Mouse (Mus musculus) inflammation-experienced regulatory T-cells, adult 6 months (primary cell): ENCODE data around the gene Slc48a1. TPM values are rescaled to one million over a fixed set of nuclear protein-coding genes. Genes with fewer than 3 reads are reported as not detected.

Experiments used
- polyA plus RNA-seq, 3 experiments: library from polyadenylated mRNA; unstranded; fragments of 100-300 nt; shearing (Covaris generic); gene quantifications; one replicate each; pipeline ENCODE4 v1.2.1; 2017

The Slc48a1 gene
- polyA plus RNA-seq, 3 experiments from 2014 or later: 30.1 to 34.1 (median 30.8) TPM

Other genes starting within 250 kb of the Slc48a1 start
- gene Rpap3, start 72.7 kb upstream of the Slc48a1 start, polyA plus RNA-seq: 10 to 100 TPM; 17.3 to 34.2 (median 22.8) TPM
- not detected for gene Endou, start 47.2 kb upstream of the Slc48a1 start, polyA plus RNA-seq
- not detected for gene Rapgef3, start 10.5 kb upstream of the Slc48a1 start, polyA plus RNA-seq
- gene Hdac7, start 66.0 kb downstream of the Slc48a1 start, polyA plus RNA-seq: 10 to 100 TPM; 47.2 to 80.6 (median 77.9) TPM
- gene Vdr, start 132.1 kb downstream of the Slc48a1 start, polyA plus RNA-seq: 1 to 10 TPM in 2 of 3 experiments, under 1 TPM in 1; 0.16 to 2.8 (median 2.1) TPM
- gene Tmem106c, start 185.7 kb downstream of the Slc48a1 start, polyA plus RNA-seq: 10 to 100 TPM; 18.8 to 32.3 (median 28.5) TPM
- not detected for gene Col2a1, start 226.2 kb downstream of the Slc48a1 start, polyA plus RNA-seq